Mouse (Mus musculus): ENCODE measurements around the gene Spock1. TPM values are rescaled to one million over a fixed set of nuclear protein-coding genes. Genes with fewer than 3 reads are reported as not detected.
A peak's percentile ranks its signal among the peaks of the same experiment; 100 is the strongest.
"Not testable (repeated sequence)": the region's sequence is repeated elsewhere in the genome, so short reads cannot be mapped to it uniquely, and the experiment has no call there.

Gene Spock1
- polyA plus RNA-seq, 1 experiment from 2014 or later, result 48.1 TPM

- 93% methylated on average over 7 of the region's 7 CpGs for WGBS
- no peak overlapping the region for H3K27ac ChIP-seq (ENCODE audit: low read length)
- no peak overlapping the region for H3K4me2 ChIP-seq (ENCODE audit: low read length)
- H3K4me1 ChIP-seq (replicated peaks; ENCODE audit: control insufficient read depth, insufficient read depth, low read length), result no peaks in the 10 kb centered on the region; the same call in 1 of the 2 replicates
- no peaks in the 10 kb centered on the region for H3K27me3 ChIP-seq (replicated peaks; ENCODE audit: control insufficient read depth, insufficient read depth, low read length)
- no peaks in the 10 kb centered on the region for H3K9me3 ChIP-seq (ENCODE audit: control insufficient read depth, low read length)
- no peak overlapping the region for H3K4me3 ChIP-seq (replicated peaks; ENCODE audit: low read length)
- H3K9ac ChIP-seq (replicated peaks; ENCODE audit: low read depth, low read length), result no peak overlapping the region
- ATAC-seq, result no peak
- H3K36me3 ChIP-seq (ENCODE audit: control insufficient read depth, insufficient read depth), result no peaks in the 10 kb centered on the region
These were observed 298.2 kb downstream of the Spock1 start for GRCm38 (mm10) chr13:57609946-57610345.

GRCm38 (mm10) chr13:57604437-57604836, 303.7 kb downstream of the Spock1 start:
- no peak overlapping the region for H3K9ac ChIP-seq (replicated peaks; ENCODE audit: low read depth, low read length)
- no peaks in the 10 kb centered on the region for H3K9me3 ChIP-seq (ENCODE audit: control insufficient read depth, low read length)
- ATAC-seq, result no peak
- no peak overlapping the region for H3K4me2 ChIP-seq (ENCODE audit: low read length)
- no peak overlapping the region for H3K27ac ChIP-seq (ENCODE audit: low read length)
- WGBS, result 79% methylated on average over 3 of the region's 3 CpGs
- H3K4me1 ChIP-seq (replicated peaks; ENCODE audit: control insufficient read depth, insufficient read depth, low read length), result peaks cover 9% of the 10 kb centered on the region
- H3K36me3 ChIP-seq (ENCODE audit: control insufficient read depth, insufficient read depth), result no peaks in the 10 kb centered on the region
- no peak overlapping the region for H3K4me3 ChIP-seq (replicated peaks; ENCODE audit: low read length)
- H3K27me3 ChIP-seq (replicated peaks; ENCODE audit: control insufficient read depth, insufficient read depth, low read length), result 0 out of 2 replicates have a peak, but pooled peaks cover 2% of the 10 kb centered on the region

- no peak overlapping the region for H3K9ac ChIP-seq (replicated peaks; ENCODE audit: low read depth, low read length)
- no peaks in the 10 kb centered on the region for H3K36me3 ChIP-seq (ENCODE audit: control insufficient read depth, insufficient read depth)
- H3K27me3 ChIP-seq (replicated peaks; ENCODE audit: control insufficient read depth, insufficient read depth, low read length), result 0 out of 2 replicates have a peak, but pooled peaks cover 2% of the 10 kb centered on the region
- ATAC-seq, result peak; percentile 96
- no peaks in the 10 kb centered on the region for H3K9me3 ChIP-seq (ENCODE audit: control insufficient read depth, low read length)
- H3K27ac ChIP-seq (ENCODE audit: low read length), result peak overlapping the region; percentile 49
- H3K4me3 ChIP-seq (replicated peaks; ENCODE audit: low read length), result no peak overlapping the region
- peaks cover 9% of the 10 kb centered on the region for H3K4me1 ChIP-seq (replicated peaks; ENCODE audit: control insufficient read depth, insufficient read depth, low read length)
- no peak overlapping the region for H3K4me2 ChIP-seq (ENCODE audit: low read length)
- WGBS, result 7% methylated on average over 8 of the region's 8 CpGs
These were observed 304.9 kb downstream of the Spock1 start for GRCm38 (mm10) chr13:57603226-57603625.

GRCm38 (mm10) chr13:57595761-57596051, 312.4 kb downstream of the Spock1 start:
- Histone ChIP-seq H3K27ac (ENCODE audit: low read length) (peak overlapping the region; percentile 72), H3K4me3 (replicated peaks; ENCODE audit: low read length) (no peak overlapping the region), H3K9me3 (ENCODE audit: control insufficient read depth, low read length) (no peaks in the 10 kb centered on the region), H3K4me1 (replicated peaks; ENCODE audit: control insufficient read depth, insufficient read depth, low read length) (peaks cover 12% of the 10 kb centered on the region), H3K36me3 (ENCODE audit: control insufficient read depth, insufficient read depth) (no peaks in the 10 kb centered on the region), H3K27me3 (replicated peaks; ENCODE audit: control insufficient read depth, insufficient read depth, low read length) (0 out of 2 replicates have a peak, but pooled peaks cover 2% of the 10 kb centered on the region), H3K4me2 (ENCODE audit: low read length) (peak overlapping the region; percentile 31), H3K9ac (replicated peaks; ENCODE audit: low read depth, low read length) (peak overlapping the region; percentile 24)
- ATAC-seq, result no peak
- 62% methylated on average over 6 of the region's 6 CpGs for WGBS

GRCm38 (mm10) chr13:57595032-57595760, 312.9 kb downstream of the Spock1 start:
- no peak overlapping the region for H3K4me3 ChIP-seq (replicated peaks; ENCODE audit: low read length)
- peak overlapping the region; percentile 72 for H3K27ac ChIP-seq (ENCODE audit: low read length)
- peak overlapping the region; percentile 31 for H3K4me2 ChIP-seq (ENCODE audit: low read length)
- peak overlapping the region; percentile 24 for H3K9ac ChIP-seq (replicated peaks; ENCODE audit: low read depth, low read length)
- H3K27me3 ChIP-seq (replicated peaks; ENCODE audit: control insufficient read depth, insufficient read depth, low read length), result 0 out of 2 replicates have a peak, but pooled peaks cover 2% of the 10 kb centered on the region
- no peaks in the 10 kb centered on the region for H3K36me3 ChIP-seq (ENCODE audit: control insufficient read depth, insufficient read depth)
- ATAC-seq, result peak; percentile 94
- H3K9me3 ChIP-seq (ENCODE audit: control insufficient read depth, low read length), result no peaks in the 10 kb centered on the region
- WGBS, result 21% methylated on average over 15 of the region's 15 CpGs
- H3K4me1 ChIP-seq (replicated peaks; ENCODE audit: control insufficient read depth, insufficient read depth, low read length), result peaks cover 12% of the 10 kb centered on the region

- not testable (repeated sequence) for H3K27ac ChIP-seq (ENCODE audit: low read length); H3K4me2 ChIP-seq (ENCODE audit: low read length); H3K36me3 ChIP-seq (ENCODE audit: control insufficient read depth, insufficient read depth); H3K27me3 ChIP-seq (replicated peaks; ENCODE audit: control insufficient read depth, insufficient read depth, low read length); H3K4me1 ChIP-seq (replicated peaks; ENCODE audit: control insufficient read depth, insufficient read depth, low read length); ATAC-seq; H3K4me3 ChIP-seq (replicated peaks; ENCODE audit: low read length); H3K9ac ChIP-seq (replicated peaks; ENCODE audit: low read depth, low read length); H3K9me3 ChIP-seq (ENCODE audit: control insufficient read depth, low read length)
- 96% methylated on average over 4 of the region's 4 CpGs for WGBS
These were observed 318.7 kb downstream of the Spock1 start for GRCm38 (mm10) chr13:57589338-57589914.

GRCm38 (mm10) chr13:57588558-57589273, 319.4 kb downstream of the Spock1 start:
- Histone ChIP-seq H3K4me3 (replicated peaks; ENCODE audit: low read length) (no peak overlapping the region), H3K36me3 (ENCODE audit: control insufficient read depth, insufficient read depth) (no peaks in the 10 kb centered on the region), H3K9ac (replicated peaks; ENCODE audit: low read depth, low read length) (no peak overlapping the region), H3K27ac (ENCODE audit: low read length) (no peak overlapping the region), H3K4me2 (ENCODE audit: low read length) (no peak overlapping the region), H3K4me1 (replicated peaks; ENCODE audit: control insufficient read depth, insufficient read depth, low read length) (peaks cover 5% of the 10 kb centered on the region; the same call in 1 of the 2 replicates), H3K9me3 (ENCODE audit: control insufficient read depth, low read length) (no peaks in the 10 kb centered on the region), H3K27me3 (replicated peaks; ENCODE audit: control insufficient read depth, insufficient read depth, low read length) (no peaks in the 10 kb centered on the region)
- WGBS, result 21% methylated on average over 10 of the region's 10 CpGs
- no peak for ATAC-seq

GRCm38 (mm10) chr13:57585131-57585530, 323.0 kb downstream of the Spock1 start:
- Histone ChIP-seq H3K4me3 (replicated peaks; ENCODE audit: low read length) (no peak overlapping the region), H3K27me3 (replicated peaks; ENCODE audit: control insufficient read depth, insufficient read depth, low read length) (no peaks in the 10 kb centered on the region), H3K36me3 (ENCODE audit: control insufficient read depth, insufficient read depth) (no peaks in the 10 kb centered on the region), H3K4me2 (ENCODE audit: low read length) (no peak overlapping the region), H3K4me1 (replicated peaks; ENCODE audit: control insufficient read depth, insufficient read depth, low read length) (peaks cover 5% of the 10 kb centered on the region; the same call in 1 of the 2 replicates), H3K27ac (ENCODE audit: low read length) (no peak overlapping the region), H3K9me3 (ENCODE audit: control insufficient read depth, low read length) (no peaks in the 10 kb centered on the region), H3K9ac (replicated peaks; ENCODE audit: low read depth, low read length) (no peak overlapping the region)
- ATAC-seq, result no peak
- 53% methylated on average over 3 of the region's 3 CpGs for WGBS

GRCm38 (mm10) chr13:57582314-57582976, 325.7 kb downstream of the Spock1 start:
- no peak overlapping the region for H3K4me3 ChIP-seq (replicated peaks; ENCODE audit: low read length)
- 66% methylated on average over 12 of the region's 12 CpGs for WGBS

More at GRCm38 (mm10) chr13:57582314-57582976, 325.7 kb downstream of the Spock1 start:
- ATAC-seq, result no peak
- Histone ChIP-seq H3K27me3 (replicated peaks; ENCODE audit: control insufficient read depth, insufficient read depth, low read length) (no peaks in the 10 kb centered on the region), H3K36me3 (ENCODE audit: control insufficient read depth, insufficient read depth) (no peaks in the 10 kb centered on the region), H3K9me3 (ENCODE audit: control insufficient read depth, low read length) (no peaks in the 10 kb centered on the region), H3K4me1 (replicated peaks; ENCODE audit: control insufficient read depth, insufficient read depth, low read length) (no peaks in the 10 kb centered on the region), H3K4me2 (ENCODE audit: low read length) (no peak overlapping the region), H3K27ac (ENCODE audit: low read length) (no peak overlapping the region), H3K9ac (replicated peaks; ENCODE audit: low read depth, low read length) (no peak overlapping the region)
